In the genomic region with DNA sequence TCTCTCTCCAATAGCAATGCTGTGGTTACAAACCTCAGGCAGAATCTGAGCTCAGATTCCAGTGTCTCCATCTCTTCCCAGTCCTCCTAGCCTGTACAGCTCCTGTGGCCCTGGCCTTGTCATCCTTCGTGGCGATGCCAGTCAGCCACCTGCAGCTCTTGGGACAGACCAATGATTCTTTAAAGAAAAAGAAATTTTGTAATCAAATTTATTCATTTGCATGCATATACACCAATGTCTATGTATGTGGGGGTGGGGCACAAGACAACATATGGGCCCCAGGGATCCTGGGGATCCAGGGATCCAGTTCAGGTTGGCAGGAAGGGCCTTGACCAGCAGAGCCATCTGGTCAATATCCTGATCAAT, we compare ENCODE assay signal across 11 mouse cellular contexts. TPM values are rescaled to one million over a fixed set of nuclear protein-coding genes. Genes with fewer than 3 reads are reported as not detected.
DNase-seq lines count a peak whose midpoint lies in the region; ATAC-seq and TF ChIP-seq lines count a peak whose summit lies in the region.
"Had no signal": no experiment of that assay in that cellular context is flagged by ENCODE, and none has a peak within 500 bp of the region (broad histone marks: within the 10 kb centered on the region; RNA-seq: fewer than 3 reads in every experiment).

No protein-coding gene starts in this region.

- no peak overlapping the region for H3K4me3 ChIP-seq in heart, embryonic 10.5 days
- no peak overlapping the region for H3K4me3 ChIP-seq in neural tube, embryonic 13.5 days
- no peak overlapping the region for H3K4me3 ChIP-seq in limb, embryonic 14.5 days (replicated peaks; ENCODE audit: low read length)
- H3K4me3 ChIP-seq: liver, embryonic 15.5 days had no signal

- no peaks in the 10 kb centered on the region for H3K36me3 ChIP-seq in heart, embryonic 10.5 days
- H3K36me3 ChIP-seq in neural tube, embryonic 13.5 days: no peaks in the 10 kb centered on the region
- H3K36me3 ChIP-seq in limb, embryonic 14.5 days (ENCODE audit: control insufficient read depth, insufficient read depth, low read length): no peaks in the 10 kb centered on the region
- H3K36me3 ChIP-seq: liver, embryonic 15.5 days had no signal

- no peak overlapping the region for H3K9ac ChIP-seq in neural tube, embryonic 13.5 days
- no peak overlapping the region for H3K9ac ChIP-seq in limb, embryonic 14.5 days (ENCODE audit: low read depth, low read length, severe bottlenecking)
- H3K9ac ChIP-seq: liver, embryonic 15.5 days had no signal

- no peak for ATAC-seq in neural tube, embryonic 13.5 days (ENCODE audit: low read depth)
- ATAC-seq in limb, embryonic 14.5 days (ENCODE audit: low FRiP score, low read depth): no peak
- ATAC-seq: CD4-positive, CD25-positive, alpha-beta regulatory T cell, adult 4 months had no signal

- DNase-seq in heart, embryonic 10.5 days (ENCODE audit: low spot score): no peak
- DNase-seq in heart, adult 18-20 months: no peak
- DNase-seq in neural tube, embryonic 10.5 days (ENCODE audit: extremely low spot score, low spot score): no peak
- DNase-seq in limb, embryonic 14.5 days (ENCODE audit: low spot score): no peak
- DNase-seq in adipocyte (ENCODE audit: low spot score): no peak
- DNase-seq in cerebellum, adult 18-20 months: no peak
- DNase-seq in thymus, postnatal 4 days: no peak
- DNase-seq: right cerebral cortex, postnatal 4 days had no signal

- no peaks in the 10 kb centered on the region for H3K27me3 ChIP-seq in heart, embryonic 10.5 days (ENCODE audit: insufficient read depth, poor library complexity, severe bottlenecking)
- H3K27me3 ChIP-seq in neural tube, embryonic 13.5 days: no peaks in the 10 kb centered on the region
- H3K27me3 ChIP-seq in limb, embryonic 14.5 days (ENCODE audit: control insufficient read depth, insufficient read depth, low read length): no peaks in the 10 kb centered on the region
- H3K27me3 ChIP-seq: liver, embryonic 15.5 days had no signal

- no peak overlapping the region for H3K4me2 ChIP-seq in neural tube, embryonic 13.5 days
- H3K4me2 ChIP-seq in limb, embryonic 14.5 days (replicated peaks; ENCODE audit: low read depth, low read length, severe bottlenecking): no peak overlapping the region
- H3K4me2 ChIP-seq: liver, embryonic 15.5 days had no signal

- no peak for TF ChIP-seq POLR2A in limb, embryonic 14.5 days (IDR thresholded peaks at IDR 0.05; ENCODE audit: borderline replicate concordance, extremely low read depth, insufficient read depth, insufficient read length)

- 91% methylated on average over 2 of the region's 2 CpGs for WGBS in heart, embryonic 10.5 days
- WGBS in neural tube, embryonic 13.5 days: 84% methylated on average over 2 of the region's 2 CpGs
- WGBS in limb, embryonic 14.5 days: 86% methylated on average over 2 of the region's 2 CpGs

- H3K9me3 ChIP-seq in heart, embryonic 10.5 days: no peaks in the 10 kb centered on the region
- H3K9me3 ChIP-seq in neural tube, embryonic 13.5 days: no peaks in the 10 kb centered on the region
- no peaks in the 10 kb centered on the region for H3K9me3 ChIP-seq in limb, embryonic 14.5 days (ENCODE audit: control insufficient read depth, low read length)
- H3K9me3 ChIP-seq: liver, embryonic 15.5 days had no signal

- peak overlapping the region; percentile 73 for H3K27ac ChIP-seq in heart, embryonic 10.5 days
- H3K27ac ChIP-seq in neural tube, embryonic 13.5 days (replicated peaks): peak overlapping the region; percentile 56
- peak overlapping the region; percentile 55 for H3K27ac ChIP-seq in limb, embryonic 14.5 days (replicated peaks; ENCODE audit: low read depth, low read length)
- H3K27ac ChIP-seq: liver, embryonic 15.5 days had no signal

- peaks cover 70% of the 10 kb centered on the region for H3K4me1 ChIP-seq in heart, embryonic 10.5 days
- H3K4me1 ChIP-seq in neural tube, embryonic 13.5 days (replicated peaks): peaks cover 73% of the 10 kb centered on the region
- H3K4me1 ChIP-seq in limb, embryonic 14.5 days (ENCODE audit: control insufficient read depth, insufficient read depth, low read length): peaks cover 55% of the 10 kb centered on the region

RNA-seq across cellular contexts. Expression of a gene that starts 57.4 kb away (rescaled TPM):
- 28.7 and 35.3 TPM in 2 replicates for polyA plus RNA-seq in heart, embryonic 10.5 days (2016; fragmentation: Nextera tagmentation; extraction: Ambion mirVana)
- 10 to 100 TPM; 30.0 to 30.5 TPM for total RNA-seq in heart, adult 18-20 months (2021)
- 59.9 and 60.7 TPM in 2 replicates for polyA plus RNA-seq in neural tube, embryonic 13.5 days (2015; fragmentation: Nextera tagmentation; extraction: Ambion mirVana)
- 37.1 and 50.8 TPM in 2 replicates for polyA plus RNA-seq in limb, embryonic 14.5 days (2012; rRNA removed)
- 33.9 and 37.0 TPM in 2 replicates for polyA plus RNA-seq in limb, embryonic 14.5 days (2014; fragmentation: Nextera tagmentation; extraction: Ambion mirVana)
